Mouse (Mus musculus): Measurements from ENCODE around the gene Klrg2. TPM values are rescaled to one million over a fixed set of nuclear protein-coding genes. Genes with fewer than 3 reads are reported as not detected.

The Klrg2 gene
- polyA plus RNA-seq, 1 experiment from 2014 or later: 0.12 TPM

DNA sequence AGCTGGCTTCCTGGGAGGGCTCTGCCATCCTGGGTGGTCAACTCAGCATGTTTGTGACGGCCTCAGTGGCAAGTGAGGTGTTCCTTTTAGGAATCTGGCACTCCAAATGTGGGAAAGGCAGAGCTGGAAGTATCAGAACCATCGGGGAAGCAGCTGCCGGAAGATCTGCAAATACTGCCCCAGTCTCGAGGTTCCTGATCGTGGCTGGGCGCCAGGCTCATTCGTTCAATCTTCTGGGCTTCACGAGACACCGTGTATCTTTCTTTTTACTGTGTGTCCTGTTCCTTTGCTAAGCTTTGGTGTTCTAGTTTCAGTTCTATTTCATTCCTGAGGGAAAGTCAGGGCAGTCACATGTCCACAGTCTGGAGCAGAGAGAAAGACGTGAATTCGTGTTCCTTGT is 3.4 kb upstream of the Klrg2 start:
- no peaks in the 10 kb centered on the region for H3K36me3 ChIP-seq (ENCODE audit: control insufficient read depth, insufficient read depth, low read length)
- no peak overlapping the region for H3K4me2 ChIP-seq
- no peak for DNase-seq (ENCODE audit: low spot score)
- no peak overlapping the region for H3K4me3 ChIP-seq (ENCODE audit: low read depth, low read length)
- H3K4me1 ChIP-seq (replicated peaks; ENCODE audit: control insufficient read depth, insufficient read depth, low read length): peaks cover 13% of the 10 kb centered on the region
- ATAC-seq (replicated peaks; ENCODE audit: low FRiP score): no peak
- no peak overlapping the region for H3K9ac ChIP-seq (ENCODE audit: low read depth, low read length)
- 60% methylated on average over 11 of the region's 11 CpGs for WGBS
- no peaks in the 10 kb centered on the region for H3K9me3 ChIP-seq (ENCODE audit: control insufficient read depth, low read length)
- no peak overlapping the region for H3K27ac ChIP-seq (ENCODE audit: low read depth, low read length)
- H3K27me3 ChIP-seq (replicated peaks; ENCODE audit: control insufficient read depth, insufficient read depth, low read length): peaks cover 71% of the 10 kb centered on the region

DNA sequence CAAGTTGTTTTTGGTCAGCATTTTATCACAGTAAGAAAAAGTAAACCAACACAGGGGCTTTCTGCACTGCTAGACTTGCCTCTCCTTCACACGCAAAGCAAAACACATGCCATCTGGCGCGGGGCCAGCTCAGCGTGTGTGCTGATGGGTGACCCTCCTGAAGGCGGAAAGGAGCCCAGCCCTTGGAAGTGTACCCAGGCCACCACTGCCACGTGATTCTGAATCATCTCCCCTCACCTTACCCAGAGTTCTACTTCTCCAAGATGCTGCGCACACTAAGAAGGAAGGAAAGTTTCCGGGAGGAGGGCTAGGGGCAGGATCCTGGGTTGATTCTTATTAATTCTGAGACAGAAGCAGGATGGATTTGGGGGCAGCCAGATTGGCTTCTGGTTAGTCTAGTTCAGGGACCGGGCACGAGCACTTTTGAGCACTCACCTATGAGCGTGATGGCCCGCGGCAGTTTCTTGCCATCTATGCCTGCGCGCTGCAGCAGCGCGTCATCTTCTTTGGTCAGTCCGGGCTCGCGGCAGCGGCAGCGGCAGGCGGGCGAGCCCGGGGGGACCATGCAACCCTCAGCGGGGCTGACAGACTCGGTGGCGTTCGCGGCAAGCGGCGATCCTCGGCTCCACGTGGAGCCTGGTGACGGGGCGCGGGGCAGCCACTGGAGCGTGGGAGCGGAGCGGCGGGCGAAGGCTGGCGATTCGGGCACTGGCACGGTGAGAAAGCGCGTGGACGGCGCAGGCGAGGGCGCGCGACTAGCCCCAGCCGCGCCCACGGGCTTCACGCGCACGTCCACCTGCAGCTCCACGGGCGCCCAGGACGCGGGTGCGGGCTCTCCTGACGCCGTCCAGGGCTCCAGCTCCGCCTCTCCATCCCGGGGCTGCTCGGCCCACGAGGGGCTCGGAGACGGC is 846 bp downstream of the Klrg2 start:
- peak overlapping the region; percentile 61 for H3K4me3 ChIP-seq (ENCODE audit: low read depth, low read length)
- ATAC-seq (replicated peaks; ENCODE audit: low FRiP score) (0 out of 2 replicates have a peak, but pooled peaks have one; percentile 35), DNase-seq (ENCODE audit: low spot score) (peak; percentile 55)
- peaks cover 75% of the 10 kb centered on the region for H3K27me3 ChIP-seq (replicated peaks; ENCODE audit: control insufficient read depth, insufficient read depth, low read length)
- H3K27ac ChIP-seq (ENCODE audit: low read depth, low read length): no peak overlapping the region
- H3K9me3 ChIP-seq (ENCODE audit: control insufficient read depth, low read length): no peaks in the 10 kb centered on the region
- peak overlapping the region; percentile 16; the same call in 1 of the 2 replicates for H3K9ac ChIP-seq (ENCODE audit: low read depth, low read length)
- peaks cover 13% of the 10 kb centered on the region for H3K4me1 ChIP-seq (replicated peaks; ENCODE audit: control insufficient read depth, insufficient read depth, low read length)
- H3K36me3 ChIP-seq (ENCODE audit: control insufficient read depth, insufficient read depth, low read length): no peaks in the 10 kb centered on the region
- WGBS: 2% methylated on average over 72 of the region's 72 CpGs
- H3K4me2 ChIP-seq: peak overlapping the region; percentile 98

DNA sequence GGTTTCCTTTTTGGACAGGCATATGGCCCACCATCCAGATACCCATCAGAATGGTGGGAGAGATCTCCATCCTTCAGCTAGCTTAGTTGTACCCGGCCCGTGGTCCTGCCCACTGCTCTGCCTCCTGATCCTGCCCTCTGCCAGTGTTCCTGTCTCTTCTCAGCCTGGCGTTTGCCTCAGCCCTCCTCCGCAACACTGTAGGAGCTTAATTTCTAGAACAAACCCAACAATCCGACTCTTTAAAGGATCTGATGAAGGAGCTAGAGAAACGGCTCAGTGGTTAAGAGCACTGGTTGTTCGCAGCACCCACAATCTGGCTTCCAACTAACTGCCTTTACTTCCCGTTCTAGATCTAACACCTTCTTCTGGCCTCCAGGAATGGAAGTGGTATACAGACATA is 2.6 kb downstream of the Klrg2 start:
- WGBS: 78% methylated on average over 8 of the region's 8 CpGs
- H3K4me1 ChIP-seq (replicated peaks; ENCODE audit: control insufficient read depth, insufficient read depth, low read length): peaks cover 13% of the 10 kb centered on the region
- no peak for ATAC-seq (replicated peaks; ENCODE audit: low FRiP score)

DNA sequence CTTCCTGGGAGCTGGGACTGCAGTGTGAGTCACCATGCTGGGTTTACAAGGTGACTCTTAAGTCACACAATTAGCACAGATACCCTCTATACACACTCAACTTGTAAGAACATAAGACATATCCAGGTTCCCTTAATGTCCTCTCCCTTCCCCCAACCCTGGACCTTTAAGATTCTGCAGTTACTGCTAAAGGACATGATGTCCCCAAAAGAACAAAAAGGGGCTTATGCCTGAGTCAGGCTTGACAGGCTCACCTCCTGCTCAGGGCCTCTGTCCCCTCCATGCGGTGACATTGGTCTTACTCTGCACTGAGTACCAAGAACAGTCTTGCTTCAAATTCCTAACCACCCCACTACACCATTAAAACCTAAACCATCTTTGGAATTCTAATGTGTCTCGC is 4.2 kb downstream of the Klrg2 start:
- ATAC-seq (replicated peaks; ENCODE audit: low FRiP score): no peak
- 82% methylated on average over 2 of the region's 2 CpGs for WGBS
- Histone ChIP-seq H3K9me3 (ENCODE audit: control insufficient read depth, low read length) (no peaks in the 10 kb centered on the region), H3K27me3 (replicated peaks; ENCODE audit: control insufficient read depth, insufficient read depth, low read length) (peaks cover 44% of the 10 kb centered on the region), H3K27ac (ENCODE audit: low read depth, low read length) (no peak overlapping the region), H3K4me1 (replicated peaks; ENCODE audit: control insufficient read depth, insufficient read depth, low read length) (peaks cover 13% of the 10 kb centered on the region), H3K4me3 (ENCODE audit: low read depth, low read length) (no peak overlapping the region), H3K4me2 (no peak overlapping the region), H3K9ac (ENCODE audit: low read depth, low read length) (no peak overlapping the region), H3K36me3 (ENCODE audit: control insufficient read depth, insufficient read depth, low read length) (no peaks in the 10 kb centered on the region)
- DNase-seq (ENCODE audit: low spot score): no peak

More for the DNA sequence above, 2.6 kb downstream of the Klrg2 start:
- no peaks in the 10 kb centered on the region for H3K36me3 ChIP-seq (ENCODE audit: control insufficient read depth, insufficient read depth, low read length)
- no peak overlapping the region for H3K9ac ChIP-seq (ENCODE audit: low read depth, low read length)
- H3K4me2 ChIP-seq: no peak overlapping the region
- H3K27me3 ChIP-seq (replicated peaks; ENCODE audit: control insufficient read depth, insufficient read depth, low read length): peaks cover 58% of the 10 kb centered on the region
- DNase-seq (ENCODE audit: low spot score): no peak
- no peak overlapping the region for H3K4me3 ChIP-seq (ENCODE audit: low read depth, low read length)
- no peak overlapping the region for H3K27ac ChIP-seq (ENCODE audit: low read depth, low read length)
- no peaks in the 10 kb centered on the region for H3K9me3 ChIP-seq (ENCODE audit: control insufficient read depth, low read length)

DNA sequence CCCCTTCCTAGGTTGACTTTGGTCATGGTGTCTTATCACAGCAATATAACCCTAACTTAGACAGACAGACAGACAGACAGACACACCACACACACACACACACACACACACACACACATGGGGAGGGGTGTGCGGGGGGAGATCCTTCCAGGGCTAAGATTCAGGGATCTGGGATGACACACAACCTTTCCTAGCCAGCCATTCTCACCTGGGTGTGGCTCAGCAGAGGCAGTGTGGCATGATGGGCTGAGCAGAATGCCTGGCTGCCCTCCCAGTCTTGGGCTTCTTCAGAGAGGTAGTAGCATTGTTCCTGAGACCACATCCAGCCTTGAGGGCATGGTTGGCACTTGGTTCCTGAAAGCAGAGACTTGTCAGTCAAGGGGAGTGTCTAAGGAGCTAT is 7.5 kb downstream of the Klrg2 start:
- no peaks in the 10 kb centered on the region for H3K4me1 ChIP-seq (replicated peaks; ENCODE audit: control insufficient read depth, insufficient read depth, low read length)
- H3K4me3 ChIP-seq (ENCODE audit: low read depth, low read length): no peak overlapping the region
- ATAC-seq (replicated peaks; ENCODE audit: low FRiP score): no peak
- peaks cover 12% of the 10 kb centered on the region for H3K27me3 ChIP-seq (replicated peaks; ENCODE audit: control insufficient read depth, insufficient read depth, low read length)
- 80% methylated on average over 1 of the region's 1 CpGs for WGBS
- H3K4me2 ChIP-seq: no peak overlapping the region
- H3K9me3 ChIP-seq (ENCODE audit: control insufficient read depth, low read length): no peaks in the 10 kb centered on the region
- no peak overlapping the region for H3K27ac ChIP-seq (ENCODE audit: low read depth, low read length)
- no peaks in the 10 kb centered on the region for H3K36me3 ChIP-seq (ENCODE audit: control insufficient read depth, insufficient read depth, low read length)
- DNase-seq (ENCODE audit: low spot score): peak; percentile 18
- H3K9ac ChIP-seq (ENCODE audit: low read depth, low read length): no peak overlapping the region

DNA sequence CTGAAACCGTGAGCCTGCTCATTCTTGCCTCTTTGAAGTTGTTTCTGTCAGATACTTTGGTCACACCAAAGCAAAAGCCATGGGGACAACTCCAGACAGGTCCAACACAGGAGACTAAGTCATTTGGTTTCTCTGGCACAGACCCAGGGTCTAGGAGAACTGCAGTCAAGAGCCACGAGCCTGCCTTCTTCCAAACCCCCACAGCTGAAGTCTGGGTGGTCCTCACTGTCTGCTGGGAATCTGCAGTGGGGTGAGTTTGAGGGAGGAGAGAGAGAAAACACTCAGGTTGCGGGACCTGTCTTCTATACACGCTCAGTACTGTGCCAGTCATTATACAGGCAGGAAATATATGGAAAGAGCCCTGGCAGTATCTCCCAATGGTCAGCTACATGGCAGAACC is 9.6 kb downstream of the Klrg2 start:
- DNase-seq (ENCODE audit: low spot score) (no peak), ATAC-seq (replicated peaks; ENCODE audit: low FRiP score) (no peak)
- H3K9me3 ChIP-seq (ENCODE audit: control insufficient read depth, low read length): no peaks in the 10 kb centered on the region
- no peak overlapping the region for H3K27ac ChIP-seq (ENCODE audit: low read depth, low read length)
- no peak overlapping the region for H3K4me3 ChIP-seq (ENCODE audit: low read depth, low read length)
- WGBS: 84% methylated on average over 4 of the region's 4 CpGs
- H3K9ac ChIP-seq (ENCODE audit: low read depth, low read length): no peak overlapping the region
- H3K36me3 ChIP-seq (ENCODE audit: control insufficient read depth, insufficient read depth, low read length): no peaks in the 10 kb centered on the region
- no peaks in the 10 kb centered on the region for H3K27me3 ChIP-seq (replicated peaks; ENCODE audit: control insufficient read depth, insufficient read depth, low read length)
- H3K4me2 ChIP-seq: no peak overlapping the region
- H3K4me1 ChIP-seq (replicated peaks; ENCODE audit: control insufficient read depth, insufficient read depth, low read length): peaks cover 4% of the 10 kb centered on the region

DNA sequence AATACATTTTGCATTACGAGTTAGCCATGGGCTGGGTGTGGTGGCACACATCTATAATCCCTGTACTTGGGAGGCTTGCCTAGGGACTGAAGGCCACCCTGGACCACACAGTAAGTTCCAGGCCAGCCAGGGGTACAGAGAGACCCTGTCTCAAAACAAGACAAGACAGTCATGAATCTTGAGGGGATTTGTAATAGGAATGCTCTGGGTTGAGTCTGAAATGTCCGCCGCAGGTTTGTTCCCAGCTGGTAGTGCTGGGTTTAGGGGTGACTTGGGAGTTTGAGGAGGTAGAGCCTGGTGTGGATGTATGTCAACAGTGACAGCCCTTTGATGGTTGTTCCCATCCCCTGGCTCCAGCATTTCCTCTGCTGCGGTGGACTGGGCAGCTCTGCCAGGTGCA is 10.0 kb downstream of the Klrg2 start:
- Histone ChIP-seq H3K4me3 (ENCODE audit: low read depth, low read length) (no peak overlapping the region), H3K27me3 (replicated peaks; ENCODE audit: control insufficient read depth, insufficient read depth, low read length) (no peaks in the 10 kb centered on the region), H3K4me1 (replicated peaks; ENCODE audit: control insufficient read depth, insufficient read depth, low read length) (peaks cover 6% of the 10 kb centered on the region), H3K9me3 (ENCODE audit: control insufficient read depth, low read length) (no peaks in the 10 kb centered on the region), H3K27ac (ENCODE audit: low read depth, low read length) (no peak overlapping the region), H3K4me2 (no peak overlapping the region), H3K9ac (ENCODE audit: low read depth, low read length) (no peak overlapping the region), H3K36me3 (ENCODE audit: control insufficient read depth, insufficient read depth, low read length) (no peaks in the 10 kb centered on the region)
- DNase-seq (ENCODE audit: low spot score) (peak; percentile 28), ATAC-seq (replicated peaks; ENCODE audit: low FRiP score) (no peak)
- 90% methylated on average over 4 of the region's 4 CpGs for WGBS

DNA sequence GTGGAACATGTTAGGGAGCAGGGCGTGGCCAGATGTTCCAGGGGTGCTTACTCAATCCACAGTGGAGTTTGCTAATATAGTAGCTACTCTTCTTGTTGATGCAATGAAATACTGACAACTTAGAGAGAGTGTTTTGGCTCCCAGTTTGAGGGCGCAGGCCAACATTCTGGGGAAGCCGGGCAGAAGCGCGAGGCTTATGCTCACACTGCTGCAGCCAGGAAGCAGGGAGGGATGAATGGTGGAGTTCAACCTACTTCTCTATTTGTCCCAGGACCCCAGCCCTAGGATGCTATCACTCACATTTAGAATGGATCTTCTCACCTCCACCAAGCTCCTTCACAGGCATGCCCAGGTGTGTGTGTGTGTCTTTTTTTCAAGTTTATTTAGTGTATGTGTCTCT is 11.0 kb downstream of the Klrg2 start:
- no peaks in the 10 kb centered on the region for H3K36me3 ChIP-seq (ENCODE audit: control insufficient read depth, insufficient read depth, low read length)
- no peak overlapping the region for H3K4me3 ChIP-seq (ENCODE audit: low read depth, low read length)
- H3K9me3 ChIP-seq (ENCODE audit: control insufficient read depth, low read length): no peaks in the 10 kb centered on the region
- WGBS: 92% methylated on average over 5 of the region's 5 CpGs
- no peak overlapping the region for H3K27ac ChIP-seq (ENCODE audit: low read depth, low read length)
- no peak for ATAC-seq (replicated peaks; ENCODE audit: low FRiP score)
- peak; percentile 27 for DNase-seq (ENCODE audit: low spot score)
- H3K27me3 ChIP-seq (replicated peaks; ENCODE audit: control insufficient read depth, insufficient read depth, low read length): no peaks in the 10 kb centered on the region
- H3K4me1 ChIP-seq (replicated peaks; ENCODE audit: control insufficient read depth, insufficient read depth, low read length): peaks cover 6% of the 10 kb centered on the region
- H3K4me2 ChIP-seq: no peak overlapping the region
- no peak overlapping the region for H3K9ac ChIP-seq (ENCODE audit: low read depth, low read length)

DNA sequence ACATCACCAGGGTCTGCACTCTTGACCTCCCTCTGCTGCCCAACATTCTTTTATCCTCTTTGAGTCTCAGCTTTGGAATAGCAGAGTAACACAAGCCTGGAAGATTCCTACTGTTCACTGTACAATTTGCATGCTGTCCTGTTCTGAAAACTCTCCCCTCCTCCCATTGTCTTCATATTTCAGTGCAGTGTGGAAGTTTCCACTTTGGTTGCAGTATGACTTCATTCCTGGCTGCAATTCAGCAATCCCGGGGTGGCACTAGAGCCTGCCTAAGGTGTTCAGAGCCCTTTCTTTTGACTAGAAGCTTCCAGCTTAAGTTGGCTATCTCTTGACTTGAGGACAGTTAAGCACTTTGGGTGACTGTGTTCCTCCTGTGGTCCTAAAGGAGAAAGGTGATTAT is 12.6 kb downstream of the Klrg2 start:
- peaks cover 6% of the 10 kb centered on the region for H3K4me1 ChIP-seq (replicated peaks; ENCODE audit: control insufficient read depth, insufficient read depth, low read length)
- H3K27me3 ChIP-seq (replicated peaks; ENCODE audit: control insufficient read depth, insufficient read depth, low read length): no peaks in the 10 kb centered on the region
- peaks cover 5% of the 10 kb centered on the region; the same call in 1 of the 2 replicates for H3K36me3 ChIP-seq (ENCODE audit: control insufficient read depth, insufficient read depth, low read length)
- WGBS: 85% methylated on average over 1 of the region's 1 CpGs
- no peak overlapping the region for H3K4me3 ChIP-seq (ENCODE audit: low read depth, low read length)
- H3K9me3 ChIP-seq (ENCODE audit: control insufficient read depth, low read length): no peaks in the 10 kb centered on the region
- DNase-seq (ENCODE audit: low spot score): peak; percentile 22
- H3K27ac ChIP-seq (ENCODE audit: low read depth, low read length): no peak overlapping the region
- no peak for ATAC-seq (replicated peaks; ENCODE audit: low FRiP score)
- H3K4me2 ChIP-seq: no peak overlapping the region
- no peak overlapping the region for H3K9ac ChIP-seq (ENCODE audit: low read depth, low read length)

Data from liver, embryonic 11.5 days (tissue).